Mouse (Mus musculus) CH12.LX (cell line): ENCODE results near the gene Cpa3.

Experiments
- HCFC1 ChIP-seq: IDR thresholded peaks from 2 replicates; pipeline ENCODE4 v1.6.1; 2012; ENCODE audit warnings: low read depth, mild to moderate bottlenecking, inconsistent platforms, low read length, improper control_type of control experiment
- TCF12 ChIP-seq: IDR thresholded peaks from 2 replicates; pipeline ENCODE4 v1.6.1; 2014; ENCODE audit warnings: low read depth, mild to moderate bottlenecking, inconsistent platforms, low read length, improper control_type of control experiment
- USF2 ChIP-seq: conservative IDR thresholded peaks from 2 replicates; pipeline ENCODE4 v1.6.1; 2011; ENCODE audit warnings: low read depth, low read length, improper control_type of control experiment

- TF ChIP-seq TCF12 (no peak), USF2 (no peak), HCFC1 (no peak)
Measured at GRCm38 (mm10) chr3:20254566-20255479, 12.8 kb upstream of the Cpa3 start.
